Mouse (Mus musculus) large intestine, adult 2 months (tissue): ENCODE measurements around the gene C6. TPM values are rescaled to one million over a fixed set of nuclear protein-coding genes. Genes with fewer than 3 reads are reported as not detected.

Source experiments
- polyA plus RNA-seq: library from polyadenylated mRNA; depleted of rRNA; stranded (reverse); fragments of >200 nt; gene quantifications from 2 replicates; pipeline ENCODE4 v1.2.3, GENCODE M21; 2012; rRNA removed

C6 gene
- polyA plus RNA-seq, 1 experiment: 1.7 TPM

Other genes starting within 250 kb of the C6 start
- not detected in 2 replicates for gene Mroh2b, start 171.6 kb downstream of the C6 start, polyA plus RNA-seq